Mouse (Mus musculus): ENCODE results near the gene Gja3.
"Not testable (repeated sequence)": the region's sequence is repeated elsewhere in the genome, so short reads cannot be mapped to it uniquely, and the experiment has no call there.

The Gja3 gene

DNA sequence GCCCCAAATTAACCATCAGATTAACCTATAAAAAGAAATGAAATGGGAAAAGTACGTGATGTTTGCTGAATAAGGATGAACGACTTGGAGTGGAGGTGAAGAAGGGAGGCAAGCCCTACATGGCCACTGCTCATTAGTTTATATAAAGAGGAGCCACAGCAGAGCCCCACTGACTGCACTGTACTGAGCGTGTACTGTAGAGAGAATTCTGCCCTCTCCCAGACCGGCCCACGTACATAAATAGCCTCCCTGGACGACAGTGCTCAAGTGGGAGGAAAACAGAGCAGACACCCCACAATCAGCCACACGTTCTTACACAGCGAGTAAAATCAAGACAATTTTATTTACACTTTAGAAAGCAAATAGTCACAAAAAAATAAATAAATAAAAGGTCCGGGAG, 23.8 kb downstream of the Gja3 start:
- DNase-seq (ENCODE audit: low read depth), result no peak

DNA sequence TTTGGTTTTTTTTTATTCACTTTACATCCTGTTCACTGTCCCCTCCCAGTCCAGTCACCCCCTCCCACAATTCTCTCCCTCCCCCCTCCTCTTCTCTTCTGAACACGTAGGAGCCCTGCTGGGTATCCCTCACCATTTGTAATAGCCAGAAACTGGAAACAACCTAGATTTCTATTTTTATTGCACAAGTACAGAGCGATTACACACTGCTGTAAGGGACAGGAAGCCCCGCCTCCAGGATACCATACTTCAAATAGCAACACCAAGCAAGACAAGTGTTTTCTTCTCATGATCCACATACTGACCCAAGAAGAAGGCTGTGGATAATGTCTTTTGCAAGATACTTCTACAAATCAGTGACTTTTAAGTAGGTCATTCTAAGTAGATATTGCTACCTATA, 25.1 kb downstream of the Gja3 start:
- no peak for DNase-seq (ENCODE audit: low read depth)

DNA sequence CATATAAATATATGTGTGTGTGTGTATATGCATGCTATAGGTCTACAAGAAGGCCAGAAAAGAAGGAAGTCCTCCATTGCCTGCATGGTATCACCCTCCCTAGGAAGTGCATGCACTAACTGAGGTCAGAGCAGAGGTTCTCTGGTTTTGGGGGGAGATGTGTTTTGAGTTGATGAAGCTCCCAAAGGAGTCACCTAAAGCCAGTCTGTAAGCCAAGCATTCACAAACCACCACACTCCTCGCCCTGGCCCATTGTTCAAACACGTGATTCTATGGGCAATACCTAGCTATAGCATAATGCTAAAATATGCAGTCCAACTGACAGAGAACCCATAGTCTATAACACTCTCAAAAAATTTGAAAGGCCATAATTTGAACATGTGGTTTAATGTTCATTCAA, 39.5 kb downstream of the Gja3 start:
- no peak for DNase-seq (ENCODE audit: low read depth)

DNA sequence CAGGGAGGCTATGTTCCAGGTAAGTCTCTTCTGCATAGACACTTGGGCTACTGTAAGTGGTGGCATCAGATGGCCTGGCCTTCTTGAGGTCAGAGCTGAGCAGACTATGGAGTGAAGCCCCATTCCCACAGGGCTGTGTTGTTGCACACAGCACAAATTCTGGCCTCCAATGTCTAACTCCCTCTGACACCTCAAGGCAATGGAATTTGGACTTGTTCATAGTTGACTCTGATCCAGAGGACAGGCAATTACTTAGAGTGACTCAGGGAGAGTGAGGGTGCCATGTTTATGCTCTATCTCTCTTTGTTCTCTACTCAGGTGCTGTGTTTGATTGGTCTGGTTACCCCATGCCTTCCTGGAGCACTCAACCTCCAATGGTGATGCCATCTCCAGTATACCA, 41.1 kb downstream of the Gja3 start:
- DNase-seq (ENCODE audit: low read depth), result not testable (repeated sequence)

DNA sequence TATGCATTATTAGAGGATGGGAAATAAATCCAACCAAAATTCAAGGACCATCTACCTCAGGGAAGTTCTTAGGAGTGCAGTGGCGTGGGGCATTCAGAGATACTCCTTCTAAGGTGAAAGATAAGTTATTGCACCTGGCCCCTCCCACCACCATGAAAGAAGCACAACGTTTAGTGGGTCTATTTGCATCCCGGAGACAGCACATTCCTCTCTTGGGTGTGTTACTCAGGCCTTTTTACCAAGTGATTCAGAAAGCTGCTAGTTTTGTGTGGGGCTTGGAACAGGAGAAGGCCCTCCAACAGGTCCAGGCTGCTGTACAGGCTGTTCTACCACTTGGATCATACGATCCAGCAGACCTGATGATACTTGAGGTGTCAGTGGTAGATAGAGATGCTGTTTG, 69.3 kb downstream of the Gja3 start:
- DNase-seq (ENCODE audit: low read depth), result no peak

All from c-Kit-positive CD71-positive TER-119-negative erythroid progenitor cells, embryonic 14.5 days (primary cell).